Mouse (Mus musculus) adrenal gland, adult 18-20 months (tissue): ENCODE data around the gene Eya4. TPM values are rescaled to one million over a fixed set of nuclear protein-coding genes. Genes with fewer than 3 reads are reported as not detected.

Source experiments
- DNase-seq, 2 experiments: peaks; one replicate each; pipeline ENCODE4 v3.0.0; 2021 to 2022; ENCODE audit warnings: low spot score in 2 of 2
- total RNA-seq, 2 experiments: library from RNA; stranded (reverse); gene quantifications; 1 replicate in 1 of 2; 2 replicates in 1 of 2; pipeline ENCODE4 v1.2.3; 2021

The Eya4 gene
- total RNA-seq, 2 experiments from 2014 or later = 0.60 to 1.0 TPM

- DNase-seq = no peak
Observed at GRCm38 (mm10) chr10:23233425-23233824, 117.2 kb downstream of the Eya4 start.

GRCm38 (mm10) chr10:23230863-23231262 lies 119.7 kb downstream of the Eya4 start:
- no peak for DNase-seq

GRCm38 (mm10) chr10:23223336-23223735 lies 127.2 kb downstream of the Eya4 start:
- no peak for DNase-seq

- DNase-seq = no peak
Observed at GRCm38 (mm10) chr10:23220432-23220831, 130.2 kb downstream of the Eya4 start.

- DNase-seq = no peak
Observed at GRCm38 (mm10) chr10:23216815-23217214, 133.8 kb downstream of the Eya4 start.

- DNase-seq = no peak
Observed at GRCm38 (mm10) chr10:23211381-23211780, 139.2 kb downstream of the Eya4 start.

GRCm38 (mm10) chr10:23203885-23204284 lies 146.7 kb downstream of the Eya4 start:
- no peak for DNase-seq

GRCm38 (mm10) chr10:23203144-23203838 lies 147.3 kb downstream of the Eya4 start:
- DNase-seq = no peak

GRCm38 (mm10) chr10:23202591-23202990 lies 148.0 kb downstream of the Eya4 start:
- DNase-seq = no peak

- no peak for DNase-seq
Observed at GRCm38 (mm10) chr10:23198251-23198650, 152.3 kb downstream of the Eya4 start.

GRCm38 (mm10) chr10:23196336-23196735 lies 154.2 kb downstream of the Eya4 start:
- no peak for DNase-seq

GRCm38 (mm10) chr10:23195337-23195736 lies 155.2 kb downstream of the Eya4 start:
- no peak for DNase-seq

GRCm38 (mm10) chr10:23189836-23190235 lies 160.8 kb downstream of the Eya4 start:
- DNase-seq = no peak

GRCm38 (mm10) chr10:23185391-23185790 lies 165.2 kb downstream of the Eya4 start:
- no peak for DNase-seq

- no peak for DNase-seq
Observed at GRCm38 (mm10) chr10:23181572-23182493, 168.8 kb downstream of the Eya4 start.

GRCm38 (mm10) chr10:23179285-23179684 lies 171.3 kb downstream of the Eya4 start:
- DNase-seq = no peak

GRCm38 (mm10) chr10:23177347-23178046 lies 173.1 kb downstream of the Eya4 start:
- DNase-seq = no peak

GRCm38 (mm10) chr10:23176666-23177346 lies 173.8 kb downstream of the Eya4 start:
- DNase-seq = no peak

- no peak for DNase-seq
Observed at GRCm38 (mm10) chr10:23171541-23171940, 179.0 kb downstream of the Eya4 start.

- DNase-seq = no peak
Observed at GRCm38 (mm10) chr10:23165089-23165642, 185.4 kb downstream of the Eya4 start.

- no peak for DNase-seq
Observed at GRCm38 (mm10) chr10:23159844-23160243, 190.7 kb downstream of the Eya4 start.
